In genomic region chr2:106855623-106856350, GRCm38 (mm10) we compare ENCODE assay signal across 8 mouse cellular contexts.
DNase-seq lines count a peak whose midpoint lies in the region; ATAC-seq lines count a peak whose summit lies in the region.
"Had no signal": no experiment of that assay in that cellular context is flagged by ENCODE, and none has a peak within 500 bp of the region (broad histone marks: within the 10 kb centered on the region; RNA-seq: fewer than 3 reads in every experiment).

No protein-coding gene starts in this region.

- no peaks in the 10 kb centered on the region for H3K9me3 ChIP-seq in heart, embryonic 15.5 days (replicated peaks)
- no peaks in the 10 kb centered on the region for H3K9me3 ChIP-seq in limb, embryonic 10.5 days (replicated peaks)
- H3K9me3 ChIP-seq: liver, embryonic 15.5 days had no signal

- H3K4me1 ChIP-seq in heart, embryonic 15.5 days (replicated peaks), result peaks cover 58% of the 10 kb centered on the region
- H3K4me1 ChIP-seq in limb, embryonic 10.5 days, result peaks cover 74% of the 10 kb centered on the region
- H3K4me1 ChIP-seq: liver, embryonic 15.5 days had no signal

- peak; percentile 55 for DNase-seq in MN1 (ENCODE audit: low spot score)
- peak; percentile 50 for DNase-seq in adrenal gland, adult 8-10 months
- DNase-seq in limb, embryonic 10.5 days (ENCODE audit: low spot score), result peak; percentile 61
- peak; percentile 35 for DNase-seq in retina, embryonic 14.5 days (ENCODE audit: low spot score)
- no peak for DNase-seq in T-cell, adult 2 months (ENCODE audit: low spot score)
- no peak for DNase-seq in B cell, adult 2 months

- no peak overlapping the region for H3K9ac ChIP-seq in heart, embryonic 15.5 days
- H3K9ac ChIP-seq: liver, embryonic 15.5 days had no signal

- H3K36me3 ChIP-seq in heart, embryonic 15.5 days, result no peaks in the 10 kb centered on the region
- no peaks in the 10 kb centered on the region for H3K36me3 ChIP-seq in limb, embryonic 10.5 days
- H3K36me3 ChIP-seq: liver, embryonic 15.5 days had no signal

- H3K4me2 ChIP-seq in heart, embryonic 15.5 days, result no peak overlapping the region
- H3K4me2 ChIP-seq: liver, embryonic 15.5 days had no signal

- peak; percentile 49; the same call in 1 of the 2 replicates for ATAC-seq in heart, embryonic 15.5 days (replicated peaks; ENCODE audit: insufficient number of reproducible peaks, insufficient read depth, low FRiP score, low read depth)

- H3K27me3 ChIP-seq in heart, embryonic 15.5 days, result no peaks in the 10 kb centered on the region
- H3K27me3 ChIP-seq in limb, embryonic 10.5 days (ENCODE audit: low read depth, poor library complexity, severe bottlenecking), result 0 out of 2 replicates have a peak, but pooled peaks cover 4% of the 10 kb centered on the region
- H3K27me3 ChIP-seq: liver, embryonic 15.5 days had no signal

- no peak overlapping the region for H3K4me3 ChIP-seq in heart, embryonic 15.5 days
- 0 out of 2 replicates have a peak overlapping the region, but pooled peaks have one; percentile 9 for H3K4me3 ChIP-seq in limb, embryonic 10.5 days
- H3K4me3 ChIP-seq: liver, embryonic 15.5 days had no signal

- peak overlapping the region; percentile 14 for H3K27ac ChIP-seq in heart, embryonic 15.5 days
- peak overlapping the region; percentile 71 for H3K27ac ChIP-seq in limb, embryonic 10.5 days
- H3K27ac ChIP-seq: liver, embryonic 15.5 days had no signal

- WGBS in heart, embryonic 15.5 days, result 35% methylated on average over 12 of the region's 12 CpGs
- 25% methylated on average over 12 of the region's 12 CpGs for WGBS in limb, embryonic 10.5 days

Comparison
In these comparisons a context has a peak if more than half of its experiments do, and no peak if none do; other contexts are left out.
1. DNase-seq: peak in MN1 (single experiment), adrenal gland, adult 8-10 months (single experiment), limb, embryonic 10.5 days (single experiment) and retina, embryonic 14.5 days (single experiment); none in T-cell, adult 2 months (single experiment) and B cell, adult 2 months (0 of 2).